Mouse (Mus musculus) stomach, embryonic 15.5 days (tissue): Measurements from ENCODE around the gene Ndst2. TPM values are rescaled to one million over a fixed set of nuclear protein-coding genes. Genes with fewer than 3 reads are reported as not detected.
A peak's percentile ranks its signal among the peaks of the same experiment; 100 is the strongest.

Source experiments
- ATAC-seq: fragments of 200-750 bp; cut with Nextera tagmentation; 2 replicates; pipeline ENCODE4 v1.8.0; 2017; ENCODE audit warnings: low read depth, moderate number of reproducible peaks, moderate TSS enrichment; ENCODE audit not compliant: insufficient read depth, low FRiP score
- H3K27ac ChIP-seq: fragments of 300-500 bp; sonication (generic); 2 replicates; pipeline ENCODE4 v1.5.1; 2015; ENCODE audit warnings: mild to moderate bottlenecking, inconsistent platforms
- H3K27me3 ChIP-seq: fragments of 300-500 bp; sonication (generic); replicated peaks from 2 replicates; pipeline ENCODE4 v1.6.1; 2015; ENCODE audit warnings: inconsistent platforms
- H3K36me3 ChIP-seq: fragments of 300-500 bp; sonication (generic); 2 replicates; pipeline ENCODE4 v1.6.1; 2015; ENCODE audit warnings: inconsistent platforms
- H3K4me1 ChIP-seq: fragments of 300-500 bp; sonication (generic); 2 replicates; pipeline ENCODE4 v1.6.1; 2015; ENCODE audit warnings: inconsistent platforms
- H3K4me2 ChIP-seq: fragments of 300-500 bp; sonication (generic); 2 replicates; pipeline ENCODE4 v1.6.1; 2015; ENCODE audit warnings: mild to moderate bottlenecking, inconsistent platforms
- H3K4me3 ChIP-seq: fragments of 300-500 bp; sonication (generic); replicated peaks from 2 replicates; pipeline ENCODE4 v1.5.1; 2015; ENCODE audit warnings: inconsistent platforms
- H3K9ac ChIP-seq: fragments of 300-500 bp; sonication (generic); 2 replicates; pipeline ENCODE4 v1.6.1; 2015; ENCODE audit warnings: inconsistent platforms
- H3K9me3 ChIP-seq: fragments of 300-500 bp; sonication (generic); 2 replicates; pipeline ENCODE4 v1.6.1; 2016; ENCODE audit warnings: inconsistent platforms
- WGBS: fragments of 180-500 bp; shearing (Covaris S2); methylation state at CpG from one replicate; pipeline ENCODE4 v1.1.7; 2015; 5-methylcytosine and 5-hydroxymethylcytosine counted together
- microRNA-seq: library from miRNA; unstranded; fragments of <30 nt; microRNA quantifications from one replicate; pipeline ENCODE4, GENCODE M21; 2016
- polyA plus RNA-seq: library from polyadenylated mRNA; unstranded; fragments of >200 nt; fragmentation: Nextera tagmentation; extraction: Ambion mirVana; gene quantifications from 2 replicates; pipeline ENCODE4 v1.2.1, GENCODE M21; 2015

Gene Ndst2
- polyA plus RNA-seq, 1 experiment from 2014 or later: 22.3 TPM

GRCm38 (mm10) chr14:20673735-20674063 lies 60.7 kb downstream of the Ndst2 start:
- 0 out of 2 replicates have a peak, but pooled peaks cover 5% of the 10 kb centered on the region for H3K4me1 ChIP-seq
- no peaks in the 10 kb centered on the region for H3K9me3 ChIP-seq
- H3K27ac ChIP-seq: peak overlapping the region; percentile 97
- H3K36me3 ChIP-seq: peaks cover 22% of the 10 kb centered on the region
- H3K27me3 ChIP-seq: no peaks in the 10 kb centered on the region
- 10% methylated on average over 13 of the region's 13 CpGs for WGBS
- H3K4me2 ChIP-seq: peak overlapping the region; percentile 59
- no peak overlapping the region for H3K9ac ChIP-seq
- peak; percentile 41; the same call in 1 of the 2 replicates for ATAC-seq
- peak overlapping the region; percentile 77 for H3K4me3 ChIP-seq

Small RNA genes lying within 50 kb of the gene (microRNA-seq; reads per million reads assigned to microRNA genes)
- 0.97 reads per million for gene Mir6946

Other genes with a start within 250 kb of the Ndst2 start
- 0.64 and 0.92 TPM in 2 replicates for gene Mss51, start 237.7 kb downstream of the Ndst2 start, polyA plus RNA-seq
- 39.9 and 42.4 TPM in 2 replicates for gene Ppp3cb, start 188.0 kb downstream of the Ndst2 start, polyA plus RNA-seq
- 5.5 and 6.3 TPM in 2 replicates for gene Usp54, start 93.5 kb downstream of the Ndst2 start, polyA plus RNA-seq
- 0.23 and 0.77 TPM in 2 replicates for gene Myoz1, start 78.0 kb downstream of the Ndst2 start, polyA plus RNA-seq
- 0.45 and 0.88 TPM in 2 replicates for gene Synpo2l, start 66.2 kb downstream of the Ndst2 start, polyA plus RNA-seq
- 81.1 and 90.2 TPM in 2 replicates for gene Sec24c, start 60.3 kb downstream of the Ndst2 start, polyA plus RNA-seq
- 27.1 and 28.5 TPM in 2 replicates for gene Fut11, start 39.6 kb downstream of the Ndst2 start, polyA plus RNA-seq
- gene Chchd1, start 31.6 kb downstream of the Ndst2 start, polyA plus RNA-seq: 192 and 202 TPM in 2 replicates
- gene Zswim8, start 27.0 kb downstream of the Ndst2 start, polyA plus RNA-seq: 27.3 and 28.0 TPM in 2 replicates
- 40.4 and 49.1 TPM in 2 replicates for gene Camk2g, start 59.5 kb upstream of the Ndst2 start, polyA plus RNA-seq
- gene Plau, start 102.1 kb upstream of the Ndst2 start, polyA plus RNA-seq: 1.3 and 1.9 TPM in 2 replicates
- gene Vcl, start 194.8 kb upstream of the Ndst2 start, polyA plus RNA-seq: 74.4 and 83.2 TPM in 2 replicates